Mouse (Mus musculus): ENCODE measurements around the gene Sp1. TPM values are rescaled to one million over a fixed set of nuclear protein-coding genes. Genes with fewer than 3 reads are reported as not detected.

The Sp1 gene
- polyA plus RNA-seq, 1 experiment from 2014 or later = 14.4 TPM

- 15% methylated on average over 34 of the region's 34 CpGs for WGBS
- Histone ChIP-seq H3K9ac (ENCODE audit: low read length) (peak overlapping the region; percentile 81), H3K4me1 (replicated peaks; ENCODE audit: control insufficient read depth, insufficient read depth, low read length) (peaks cover 30% of the 10 kb centered on the region; the same call in 1 of the 2 replicates), H3K4me3 (ENCODE audit: low read depth, low read length) (peak overlapping the region; percentile 50), H3K27ac (ENCODE audit: low read depth) (peak overlapping the region; percentile 100), H3K27me3 (replicated peaks; ENCODE audit: control insufficient read depth, insufficient read depth, low read length) (no peaks in the 10 kb centered on the region), H3K36me3 (ENCODE audit: control insufficient read depth, insufficient read depth, low read length) (peaks cover 24% of the 10 kb centered on the region), H3K9me3 (ENCODE audit: control insufficient read depth, low read length) (no peaks in the 10 kb centered on the region), H3K4me2 (ENCODE audit: low read length) (peak overlapping the region; percentile 84)
- DNase-seq (ENCODE audit: low spot score) = peak; percentile 99
- no peak for ATAC-seq (replicated peaks; ENCODE audit: low FRiP score, low TSS enrichment, low read depth)
Observed at GRCm38 (mm10) chr15:102404608-102405488, 1.1 kb upstream of the Sp1 start.

GRCm38 (mm10) chr15:102406196-102406911 lies 411 bp downstream of the Sp1 start:
- Histone ChIP-seq H3K27me3 (replicated peaks; ENCODE audit: control insufficient read depth, insufficient read depth, low read length) (no peaks in the 10 kb centered on the region), H3K4me2 (ENCODE audit: low read length) (peak overlapping the region; percentile 51), H3K27ac (ENCODE audit: low read depth) (peak overlapping the region; percentile 99), H3K4me1 (replicated peaks; ENCODE audit: control insufficient read depth, insufficient read depth, low read length) (peaks cover 34% of the 10 kb centered on the region), H3K36me3 (ENCODE audit: control insufficient read depth, insufficient read depth, low read length) (peaks cover 37% of the 10 kb centered on the region), H3K9ac (ENCODE audit: low read length) (peak overlapping the region; percentile 97), H3K9me3 (ENCODE audit: control insufficient read depth, low read length) (no peaks in the 10 kb centered on the region), H3K4me3 (ENCODE audit: low read depth, low read length) (peak overlapping the region; percentile 67)
- DNase-seq (ENCODE audit: low spot score) (peak; percentile 84), ATAC-seq (replicated peaks; ENCODE audit: low FRiP score, low TSS enrichment, low read depth) (peak; percentile 36)
- whole genome bisulfite sequencing = 2% methylated on average over 34 of the region's 69 CpGs

GRCm38 (mm10) chr15:102406912-102407580 lies 1.1 kb downstream of the Sp1 start:
- peak overlapping the region; percentile 99 for H3K27ac ChIP-seq (ENCODE audit: low read depth)
- H3K9ac ChIP-seq (ENCODE audit: low read length) = peak overlapping the region; percentile 97
- H3K36me3 ChIP-seq (ENCODE audit: control insufficient read depth, insufficient read depth, low read length) = peaks cover 42% of the 10 kb centered on the region
- ATAC-seq (replicated peaks; ENCODE audit: low FRiP score, low TSS enrichment, low read depth) = no peak
- H3K4me2 ChIP-seq (ENCODE audit: low read length) = peak overlapping the region; percentile 51
- WGBS = 15% methylated on average over 3 of the region's 3 CpGs
- H3K9me3 ChIP-seq (ENCODE audit: control insufficient read depth, low read length) = no peaks in the 10 kb centered on the region
- peaks cover 40% of the 10 kb centered on the region for H3K4me1 ChIP-seq (replicated peaks; ENCODE audit: control insufficient read depth, insufficient read depth, low read length)
- H3K27me3 ChIP-seq (replicated peaks; ENCODE audit: control insufficient read depth, insufficient read depth, low read length) = no peaks in the 10 kb centered on the region
- peak overlapping the region; percentile 67 for H3K4me3 ChIP-seq (ENCODE audit: low read depth, low read length)
- no peak for DNase-seq (ENCODE audit: low spot score)

GRCm38 (mm10) chr15:102407681-102408557 lies 2.0 kb downstream of the Sp1 start:
- Histone ChIP-seq H3K4me3 (ENCODE audit: low read depth, low read length) (no peak overlapping the region), H3K4me2 (ENCODE audit: low read length) (no peak overlapping the region), H3K4me1 (replicated peaks; ENCODE audit: control insufficient read depth, insufficient read depth, low read length) (peaks cover 40% of the 10 kb centered on the region), H3K9ac (ENCODE audit: low read length) (no peak overlapping the region), H3K27me3 (replicated peaks; ENCODE audit: control insufficient read depth, insufficient read depth, low read length) (no peaks in the 10 kb centered on the region), H3K9me3 (ENCODE audit: control insufficient read depth, low read length) (no peaks in the 10 kb centered on the region), H3K36me3 (ENCODE audit: control insufficient read depth, insufficient read depth, low read length) (peaks cover 51% of the 10 kb centered on the region), H3K27ac (ENCODE audit: low read depth) (no peak overlapping the region)
- DNase-seq (ENCODE audit: low spot score) (no peak), ATAC-seq (replicated peaks; ENCODE audit: low FRiP score, low TSS enrichment, low read depth) (no peak)
- WGBS = 91% methylated on average over 10 of the region's 10 CpGs

- H3K27ac ChIP-seq (ENCODE audit: low read depth) = no peak overlapping the region
- H3K4me3 ChIP-seq (ENCODE audit: low read depth, low read length) = no peak overlapping the region
- H3K36me3 ChIP-seq (ENCODE audit: control insufficient read depth, insufficient read depth, low read length) = peaks cover 53% of the 10 kb centered on the region
- DNase-seq (ENCODE audit: low spot score) = no peak
- H3K27me3 ChIP-seq (replicated peaks; ENCODE audit: control insufficient read depth, insufficient read depth, low read length) = no peaks in the 10 kb centered on the region
- no peak overlapping the region for H3K4me2 ChIP-seq (ENCODE audit: low read length)
- 79% methylated on average over 2 of the region's 2 CpGs for WGBS
- no peak overlapping the region for H3K9ac ChIP-seq (ENCODE audit: low read length)
- peaks cover 40% of the 10 kb centered on the region for H3K4me1 ChIP-seq (replicated peaks; ENCODE audit: control insufficient read depth, insufficient read depth, low read length)
- H3K9me3 ChIP-seq (ENCODE audit: control insufficient read depth, low read length) = no peaks in the 10 kb centered on the region
- no peak for ATAC-seq (replicated peaks; ENCODE audit: low FRiP score, low TSS enrichment, low read depth)
Observed at GRCm38 (mm10) chr15:102408558-102409130, 2.7 kb downstream of the Sp1 start.

- Histone ChIP-seq H3K27me3 (replicated peaks; ENCODE audit: control insufficient read depth, insufficient read depth, low read length) (no peaks in the 10 kb centered on the region), H3K4me1 (replicated peaks; ENCODE audit: control insufficient read depth, insufficient read depth, low read length) (peaks cover 40% of the 10 kb centered on the region), H3K4me2 (ENCODE audit: low read length) (peak overlapping the region; percentile 25), H3K9ac (ENCODE audit: low read length) (no peak overlapping the region), H3K27ac (ENCODE audit: low read depth) (no peak overlapping the region), H3K4me3 (ENCODE audit: low read depth, low read length) (peak overlapping the region; percentile 13), H3K36me3 (ENCODE audit: control insufficient read depth, insufficient read depth, low read length) (peaks cover 57% of the 10 kb centered on the region), H3K9me3 (ENCODE audit: control insufficient read depth, low read length) (no peaks in the 10 kb centered on the region)
- 97% methylated on average over 3 of the region's 3 CpGs for WGBS
- ATAC-seq (replicated peaks; ENCODE audit: low FRiP score, low TSS enrichment, low read depth) (no peak), DNase-seq (ENCODE audit: low spot score) (no peak)
Observed at GRCm38 (mm10) chr15:102409286-102409685, 3.3 kb downstream of the Sp1 start.

- H3K4me1 ChIP-seq (replicated peaks; ENCODE audit: control insufficient read depth, insufficient read depth, low read length) = peaks cover 36% of the 10 kb centered on the region
- DNase-seq (ENCODE audit: low spot score) (no peak), ATAC-seq (replicated peaks; ENCODE audit: low FRiP score, low TSS enrichment, low read depth) (no peak)
- H3K4me3 ChIP-seq (ENCODE audit: low read depth, low read length) = no peak overlapping the region
- H3K4me2 ChIP-seq (ENCODE audit: low read length) = peak overlapping the region; percentile 25; the same call in 1 of the 2 replicates
- WGBS = 89% methylated on average over 1 of the region's 1 CpGs
- peaks cover 62% of the 10 kb centered on the region for H3K36me3 ChIP-seq (ENCODE audit: control insufficient read depth, insufficient read depth, low read length)
- no peak overlapping the region for H3K27ac ChIP-seq (ENCODE audit: low read depth)
- H3K9ac ChIP-seq (ENCODE audit: low read length) = no peak overlapping the region
- no peaks in the 10 kb centered on the region for H3K27me3 ChIP-seq (replicated peaks; ENCODE audit: control insufficient read depth, insufficient read depth, low read length)
- H3K9me3 ChIP-seq (ENCODE audit: control insufficient read depth, low read length) = no peaks in the 10 kb centered on the region
Observed at GRCm38 (mm10) chr15:102411077-102411476, 5.1 kb downstream of the Sp1 start.
